Mouse (Mus musculus): ENCODE results near the gene Thnsl2.

The Thnsl2 gene

GRCm38 (mm10) chr6:71143894-71144455 is at the start of gene Thnsl2:
Gene Thnsl2, minus strand, starts transcription at chr6:71144439.
- DNase-seq (ENCODE audit: low spot score in 2 of 2): peak; percentile 63 to 70

- DNase-seq (ENCODE audit: low spot score in 2 of 2): peak in 1 of 2 experiments; percentile 47
Observed at GRCm38 (mm10) chr6:71193151-71193740, 49.0 kb upstream of the Thnsl2 start.

GRCm38 (mm10) chr6:71190501-71190900 is 46.3 kb upstream of the Thnsl2 start:
- no peak for DNase-seq (ENCODE audit: low spot score in 2 of 2)

GRCm38 (mm10) chr6:71189578-71189977 is 45.3 kb upstream of the Thnsl2 start:
- peak in 1 of 2 experiments; percentile 30 for DNase-seq (ENCODE audit: low spot score in 2 of 2)

GRCm38 (mm10) chr6:71184941-71185604 is 40.8 kb upstream of the Thnsl2 start:
- DNase-seq (ENCODE audit: low spot score in 2 of 2): peak in 1 of 2 experiments; percentile 23

- DNase-seq (ENCODE audit: low spot score in 2 of 2): no peak
Observed at GRCm38 (mm10) chr6:71180596-71180995, 36.4 kb upstream of the Thnsl2 start.

- peak in 1 of 2 experiments; percentile 47 for DNase-seq (ENCODE audit: low spot score in 2 of 2)
Observed at GRCm38 (mm10) chr6:71172812-71173580, 28.8 kb upstream of the Thnsl2 start.

GRCm38 (mm10) chr6:71166551-71167169 is 22.4 kb upstream of the Thnsl2 start:
- DNase-seq (ENCODE audit: low spot score in 2 of 2): peak in 1 of 2 experiments; percentile 52

GRCm38 (mm10) chr6:71164394-71164793 is 20.2 kb upstream of the Thnsl2 start:
- no peak for DNase-seq (ENCODE audit: low spot score in 2 of 2)

- DNase-seq (ENCODE audit: low spot score in 2 of 2): no peak
Observed at GRCm38 (mm10) chr6:71162269-71162668, 18.0 kb upstream of the Thnsl2 start.

- DNase-seq (ENCODE audit: low spot score in 2 of 2): no peak
Observed at GRCm38 (mm10) chr6:71161290-71161689, 17.1 kb upstream of the Thnsl2 start.

- DNase-seq (ENCODE audit: low spot score in 2 of 2): no peak
Observed at GRCm38 (mm10) chr6:71156674-71157326, 12.6 kb upstream of the Thnsl2 start.

GRCm38 (mm10) chr6:71154861-71155260 is 10.6 kb upstream of the Thnsl2 start:
- no peak for DNase-seq (ENCODE audit: low spot score in 2 of 2)

GRCm38 (mm10) chr6:71153486-71153885 is 9.2 kb upstream of the Thnsl2 start:
- no peak for DNase-seq (ENCODE audit: low spot score in 2 of 2)

GRCm38 (mm10) chr6:71151098-71151497 is 6.9 kb upstream of the Thnsl2 start:
- no peak for DNase-seq (ENCODE audit: low spot score in 2 of 2)

- no peak for DNase-seq (ENCODE audit: low spot score in 2 of 2)
Observed at GRCm38 (mm10) chr6:71149534-71149933, 5.3 kb upstream of the Thnsl2 start.

- DNase-seq (ENCODE audit: low spot score in 2 of 2): no peak
Observed at GRCm38 (mm10) chr6:71148336-71148735, 4.1 kb upstream of the Thnsl2 start.

- no peak for DNase-seq (ENCODE audit: low spot score in 2 of 2)
Observed at GRCm38 (mm10) chr6:71145288-71145989, 1.2 kb upstream of the Thnsl2 start.

GRCm38 (mm10) chr6:71143154-71143893 is 915 bp downstream of the Thnsl2 start:
- DNase-seq (ENCODE audit: low spot score in 2 of 2): no peak

- no peak for DNase-seq (ENCODE audit: low spot score in 2 of 2)
Observed at GRCm38 (mm10) chr6:71135031-71135430, 9.2 kb downstream of the Thnsl2 start.
